Mouse (Mus musculus) urinary bladder, postnatal 14 days (tissue): ENCODE measurements around the gene Cenps.
"Not testable (repeated sequence)": the region's sequence is repeated elsewhere in the genome, so short reads cannot be mapped to it uniquely, and the experiment has no call there.

ENCODE experiments used
- DNase-seq: peaks from one replicate; pipeline ENCODE4 v3.0.0; 2021; ENCODE audit warnings: low spot score

Gene Cenps

GRCm38 (mm10) chr4:149123432-149123831, 14.0 kb downstream of the Cenps start:
- peak; percentile 38 for DNase-seq

GRCm38 (mm10) chr4:149119978-149120562, 17.4 kb downstream of the Cenps start:
- not testable (repeated sequence) for DNase-seq

- peak; percentile 92 for DNase-seq
Measured at GRCm38 (mm10) chr4:149103875-149104561, 33.4 kb downstream of the Cenps start, which contains the start of gene Dffa. Gene Dffa (plus strand): TSS chr4:149104146.

GRCm38 (mm10) chr4:149101456-149101855, 36.0 kb downstream of the Cenps start:
- DNase-seq = no peak

GRCm38 (mm10) chr4:149100449-149100848, 37.0 kb downstream of the Cenps start:
- not testable (repeated sequence) for DNase-seq

GRCm38 (mm10) chr4:149099369-149100017, 37.9 kb downstream of the Cenps start, which contains the start of gene Pex14:
Gene Pex14 (minus strand): TSS chr4:149099876.
- peak; percentile 92 for DNase-seq

- no peak for DNase-seq
Measured at GRCm38 (mm10) chr4:149098571-149098970, 38.9 kb downstream of the Cenps start.

- DNase-seq = no peak
Measured at GRCm38 (mm10) chr4:149097956-149098355, 39.5 kb downstream of the Cenps start.

GRCm38 (mm10) chr4:149091364-149091763, 46.1 kb downstream of the Cenps start:
- no peak for DNase-seq

GRCm38 (mm10) chr4:149085381-149085780, 52.0 kb downstream of the Cenps start:
- no peak for DNase-seq

- DNase-seq = peak; percentile 86
Measured at GRCm38 (mm10) chr4:149081528-149081927, 55.9 kb downstream of the Cenps start.

- DNase-seq = no peak
Measured at GRCm38 (mm10) chr4:149080111-149080510, 57.3 kb downstream of the Cenps start.

- DNase-seq = no peak
Measured at GRCm38 (mm10) chr4:149079629-149080028, 57.8 kb downstream of the Cenps start.

GRCm38 (mm10) chr4:149078261-149078660, 59.2 kb downstream of the Cenps start:
- DNase-seq = no peak
